Mouse (Mus musculus) cortical plate, adult 2 months (tissue): Measurements from ENCODE around the gene Ppfibp2. TPM values are rescaled to one million over a fixed set of nuclear protein-coding genes. Genes with fewer than 3 reads are reported as not detected.
A peak's percentile ranks its signal among the peaks of the same experiment; 100 is the strongest.

Source experiments
- H3K27ac ChIP-seq: fragments of 200-500 bp; 2 replicates; pipeline ENCODE4 v1.5.1; 2012; ENCODE audit warnings: low read length, control low read depth, inconsistent platforms; ENCODE audit not compliant: insufficient read depth
- H3K4me1 ChIP-seq: fragments of 200-500 bp; 2 replicates; pipeline ENCODE4 v1.6.1; 2011; ENCODE audit warnings: low read length; ENCODE audit not compliant: control insufficient read depth, insufficient read depth
- H3K4me3 ChIP-seq: fragments of 200-500 bp; 2 replicates; pipeline ENCODE4 v1.5.1; 2011; ENCODE audit warnings: mild to moderate bottlenecking, low read length, control low read depth; ENCODE audit not compliant: insufficient read depth
- CTCF ChIP-seq: fragments of 200-500 bp; IDR thresholded peaks from 2 replicates; pipeline ENCODE4 v1.5.1; 2011; ENCODE audit warnings: mild to moderate bottlenecking, control low read depth, low read length; ENCODE audit not compliant: insufficient read depth; ENCODE audit errors: extremely low read depth
- POLR2A ChIP-seq: fragments of 200-500 bp; IDR thresholded peaks from 2 replicates; pipeline ENCODE4 v1.6.1; 2011; ENCODE audit warnings: mild to moderate bottlenecking, low read length, control low read depth; ENCODE audit not compliant: insufficient read depth; ENCODE audit errors: extremely low read depth
- polyA plus RNA-seq: library from polyadenylated mRNA; depleted of rRNA; stranded (reverse); fragments of >200 nt; gene quantifications from 2 replicates; pipeline ENCODE4 v1.2.3, GENCODE M21; 2012

The Ppfibp2 gene
- polyA plus RNA-seq, 1 experiment, result 8.4 TPM

DNA sequence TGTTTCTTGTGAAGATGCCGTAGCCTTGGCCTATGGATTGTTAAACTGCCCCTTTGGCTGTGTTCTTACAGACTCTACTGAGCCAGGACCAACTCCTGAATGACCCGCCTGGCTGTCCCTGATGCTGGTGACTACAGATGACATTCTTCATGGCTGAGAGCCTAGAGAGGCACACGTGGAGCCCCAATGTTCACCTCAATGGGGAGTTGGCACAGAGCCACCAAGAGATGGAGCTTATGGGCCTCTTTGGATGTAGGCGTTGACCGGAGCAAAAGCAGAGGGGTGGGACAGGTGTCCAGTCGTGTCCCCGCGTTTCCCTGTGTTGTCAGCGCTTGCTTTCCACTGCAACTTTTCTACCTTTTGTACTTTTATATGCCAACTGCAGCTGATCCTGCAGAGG is 152.5 kb downstream of the Ppfibp2 start:
- H3K27ac ChIP-seq, result no peak overlapping the region
- TF ChIP-seq POLR2A (no peak), CTCF (no peak)
- no peaks in the 10 kb centered on the region for H3K4me1 ChIP-seq
- no peak overlapping the region for H3K4me3 ChIP-seq

DNA sequence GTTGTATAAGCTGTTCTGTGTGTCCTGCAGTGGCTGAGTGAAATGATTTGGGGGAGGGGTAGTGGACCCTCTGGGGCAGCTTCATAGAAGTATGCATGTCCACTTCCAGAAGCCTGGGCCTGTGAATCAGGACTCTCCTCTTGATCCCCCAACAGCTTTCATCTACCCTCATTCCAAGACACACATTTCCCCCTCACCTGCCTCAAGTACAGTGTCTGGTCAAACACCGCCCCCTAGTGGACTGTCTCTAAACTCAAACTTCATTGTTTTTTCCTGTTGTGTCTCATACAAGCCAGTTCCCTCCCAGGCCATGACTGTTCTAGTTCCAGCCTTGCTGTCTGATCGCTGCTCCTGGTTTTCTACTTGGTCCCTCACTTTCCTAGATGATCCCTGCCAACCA is 152.9 kb downstream of the Ppfibp2 start:
- TF ChIP-seq POLR2A (no peak), CTCF (peak; percentile 66)
- no peaks in the 10 kb centered on the region for H3K4me1 ChIP-seq
- no peak overlapping the region for H3K27ac ChIP-seq
- H3K4me3 ChIP-seq, result no peak overlapping the region

DNA sequence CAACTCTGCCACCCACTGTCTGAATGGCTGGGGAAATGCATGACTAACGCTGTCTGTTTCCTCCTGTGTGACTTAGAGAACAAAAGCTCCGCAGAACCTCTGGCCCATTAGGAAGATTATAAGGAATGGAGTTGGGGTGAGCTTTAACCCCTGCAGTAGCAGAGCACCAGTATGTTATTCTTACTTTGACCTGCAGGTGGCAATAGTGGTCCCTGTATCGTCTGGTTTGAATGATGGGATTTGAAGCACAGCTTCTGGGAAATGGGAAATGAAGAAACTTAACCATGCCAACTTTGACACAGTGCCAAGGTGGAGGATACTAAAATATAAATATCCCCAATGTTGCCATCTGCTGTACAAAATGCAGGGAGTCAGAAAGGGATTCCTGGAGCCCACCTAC is 154.3 kb downstream of the Ppfibp2 start:
- TF ChIP-seq POLR2A, result no peak
- TF ChIP-seq CTCF, result peak; percentile 60; the same call in 1 of the 2 replicates
- Histone ChIP-seq H3K27ac (no peak overlapping the region), H3K4me3 (no peak overlapping the region), H3K4me1 (no peaks in the 10 kb centered on the region)

DNA sequence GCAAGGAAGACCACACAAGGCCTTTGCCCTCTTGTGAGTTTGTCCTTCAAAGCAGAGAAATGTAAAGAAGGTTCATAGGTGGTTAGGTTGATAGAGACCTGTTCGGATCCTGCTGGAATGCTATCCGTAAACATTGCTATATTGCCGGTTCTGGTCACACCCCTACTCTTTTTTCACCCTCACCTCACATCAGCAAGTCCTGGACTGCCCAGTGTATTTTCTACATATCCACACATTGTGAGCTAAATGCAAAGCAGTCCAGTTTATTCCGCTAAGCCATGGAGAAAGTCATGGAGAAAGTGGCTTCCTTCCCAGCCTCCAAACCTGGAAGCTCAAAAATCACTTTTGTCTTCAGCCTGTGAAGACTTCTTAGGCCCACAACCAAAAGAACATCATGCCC is 154.7 kb downstream of the Ppfibp2 start:
- Histone ChIP-seq H3K4me3 (no peak overlapping the region), H3K27ac (no peak overlapping the region), H3K4me1 (no peaks in the 10 kb centered on the region)
- TF ChIP-seq CTCF (no peak), POLR2A (no peak)

DNA sequence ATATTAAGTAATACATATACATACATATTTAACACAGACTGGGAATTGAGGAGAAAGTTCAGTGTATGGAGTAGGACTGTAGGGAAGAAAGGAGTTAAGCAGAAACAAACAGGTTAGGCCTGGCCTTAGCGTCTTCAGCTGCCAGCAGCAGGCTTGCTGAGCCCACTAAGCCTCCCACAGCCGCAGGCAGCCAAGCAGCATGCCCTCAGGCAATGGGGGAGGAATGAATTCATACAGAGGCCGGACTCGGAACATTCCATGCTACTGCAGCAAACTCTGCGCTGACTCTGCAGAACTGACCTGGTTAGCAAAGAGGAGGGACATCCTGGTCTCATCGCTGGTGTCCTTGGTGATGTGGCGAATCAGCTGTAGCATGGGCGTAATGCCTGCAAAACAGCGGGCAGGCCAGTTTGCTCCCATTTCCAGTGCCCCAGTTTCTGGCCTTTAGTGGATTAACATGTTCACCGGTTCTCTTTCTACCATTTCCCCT is 157.1 kb downstream of the Ppfibp2 start:
- H3K27ac ChIP-seq, result no peak overlapping the region
- H3K4me1 ChIP-seq, result no peaks in the 10 kb centered on the region
- no peak for TF ChIP-seq CTCF
- TF ChIP-seq POLR2A, result no peak
- no peak overlapping the region for H3K4me3 ChIP-seq

DNA sequence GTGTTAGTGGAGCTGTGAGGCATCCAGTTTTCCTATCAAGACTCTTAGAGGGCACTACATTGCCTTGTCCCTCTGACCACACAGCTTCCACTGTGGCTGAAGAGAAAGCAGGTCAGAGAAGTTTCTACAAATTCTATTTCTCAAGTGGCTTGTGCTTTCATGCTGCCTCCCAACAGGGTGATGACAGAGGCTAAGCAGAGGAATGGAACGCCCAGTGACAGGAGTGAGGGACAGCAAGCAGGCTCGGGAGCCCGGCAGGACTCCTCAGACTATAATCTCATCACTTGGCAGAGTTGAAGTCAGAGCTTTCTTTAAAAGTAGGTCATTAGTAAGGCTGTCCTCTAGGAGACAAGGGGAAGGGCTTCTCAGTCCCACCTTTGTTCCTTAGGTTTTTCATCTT is 160.9 kb downstream of the Ppfibp2 start:
- Histone ChIP-seq H3K4me3 (no peak overlapping the region), H3K27ac (no peak overlapping the region), H3K4me1 (no peaks in the 10 kb centered on the region)
- TF ChIP-seq CTCF (no peak), POLR2A (no peak)

DNA sequence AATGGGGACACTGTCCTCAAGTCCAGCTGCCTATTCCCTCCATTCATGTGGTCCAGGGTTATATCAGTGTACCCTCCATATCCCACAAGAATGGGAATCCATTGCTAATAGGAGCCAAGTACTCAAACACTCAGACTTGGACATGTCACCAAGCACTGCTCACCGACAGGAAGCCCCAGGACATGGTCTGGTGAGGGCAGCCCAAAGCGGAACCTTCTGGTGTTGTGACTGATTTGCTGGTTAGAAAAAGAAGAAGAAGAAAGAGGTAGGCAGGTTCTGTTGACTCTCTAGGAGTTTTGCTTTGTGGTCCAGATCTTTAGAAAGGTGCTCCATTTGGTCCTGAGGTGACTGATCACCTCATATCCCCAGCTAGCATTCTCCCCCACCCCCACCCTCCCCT is 161.7 kb downstream of the Ppfibp2 start:
- no peaks in the 10 kb centered on the region for H3K4me1 ChIP-seq
- no peak overlapping the region for H3K4me3 ChIP-seq
- TF ChIP-seq POLR2A, result no peak
- no peak for TF ChIP-seq CTCF
- H3K27ac ChIP-seq, result no peak overlapping the region

DNA sequence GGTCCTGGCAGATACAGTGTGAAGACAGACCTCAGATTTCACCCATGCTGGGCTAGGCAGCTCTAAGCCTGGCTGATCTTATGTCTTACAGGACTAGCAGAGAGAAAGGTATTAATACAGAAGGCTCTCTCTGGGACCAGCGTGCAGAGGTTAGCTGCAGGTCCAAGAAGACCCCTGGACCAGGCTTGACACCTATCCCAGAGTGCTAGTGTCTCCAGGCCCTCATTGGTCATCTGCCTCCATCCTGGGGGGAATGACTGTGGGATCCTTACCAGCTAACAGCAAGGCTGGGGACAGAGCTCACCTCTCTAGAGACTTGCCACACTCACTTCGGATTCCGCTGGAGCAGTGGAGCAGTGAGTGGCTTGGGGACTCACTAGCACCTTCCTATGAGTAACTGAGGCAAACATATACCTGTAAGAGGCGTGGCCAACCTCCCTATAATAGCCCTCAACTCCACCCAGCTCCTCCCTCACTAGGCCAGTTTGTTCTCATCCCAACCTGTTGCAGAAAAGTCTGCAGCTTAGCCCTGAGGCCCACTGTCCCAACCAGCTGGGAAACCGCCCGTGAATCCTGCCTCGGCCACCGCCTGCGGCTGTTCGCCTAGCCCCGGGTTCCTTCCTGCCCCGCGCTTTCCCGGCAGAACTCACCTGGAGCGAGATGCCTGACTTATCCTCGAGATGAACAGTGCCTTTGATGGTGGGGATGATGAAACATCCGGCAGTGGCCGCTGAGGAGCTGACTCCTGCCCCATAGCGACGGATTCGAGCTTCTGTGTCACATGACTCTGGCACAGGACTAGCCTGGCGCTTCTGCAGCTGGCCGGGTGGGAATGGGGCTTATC is 162.5 kb downstream of the Ppfibp2 start, which contains the start of gene Cyb5r2:
Cyb5r2 (minus strand) TSS at position 725 of the 844 bp plus-strand sequence.
- H3K4me1 ChIP-seq, result no peaks in the 10 kb centered on the region
- TF ChIP-seq POLR2A (no peak), CTCF (no peak)
- H3K27ac ChIP-seq, result no peak within 1 kb of the TSS
- no peak within 1 kb of the TSS for H3K4me3 ChIP-seq

DNA sequence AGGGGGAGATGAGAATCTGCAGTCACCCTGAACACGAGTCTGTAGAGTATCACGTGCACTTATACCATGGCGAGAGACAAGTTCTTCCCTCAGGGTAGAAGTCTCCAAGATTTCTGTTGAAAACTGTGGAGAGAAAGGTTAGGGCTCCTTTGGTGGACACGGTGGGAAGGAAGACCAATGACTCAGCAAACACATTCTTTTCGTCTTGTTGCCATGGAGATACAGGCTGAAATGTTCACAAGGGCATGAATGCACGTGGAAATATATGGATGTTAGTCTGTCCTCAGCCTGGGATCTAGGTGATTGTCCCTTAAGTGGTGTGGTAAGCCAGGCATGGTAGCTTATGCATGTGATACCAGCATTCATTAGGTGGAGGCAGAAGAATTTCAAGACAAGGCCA is 175.8 kb downstream of the Ppfibp2 start:
- Histone ChIP-seq H3K4me3 (no peak overlapping the region), H3K27ac (no peak overlapping the region), H3K4me1 (no peaks in the 10 kb centered on the region)
- TF ChIP-seq CTCF (no peak), POLR2A (no peak)

DNA sequence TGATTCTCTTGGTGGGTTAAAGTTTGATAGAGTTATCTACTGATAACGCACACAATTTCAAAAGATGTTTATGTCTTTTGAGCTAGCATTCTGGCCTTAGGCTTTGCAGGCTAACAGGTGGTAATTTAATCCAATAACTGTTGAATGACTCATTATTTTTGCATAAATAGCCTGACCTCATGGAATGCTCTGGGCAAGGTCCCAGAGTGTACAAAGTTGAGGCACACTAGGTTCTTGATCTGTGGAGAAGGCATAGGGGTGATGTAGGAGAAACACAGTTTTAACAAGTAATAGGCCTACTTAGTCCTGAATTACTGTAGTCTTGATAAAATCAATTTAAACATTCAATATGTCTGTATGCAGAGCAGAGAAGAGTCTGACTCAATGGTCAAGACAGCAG is 183.2 kb downstream of the Ppfibp2 start:
- Histone ChIP-seq H3K27ac (no peak overlapping the region), H3K4me1 (no peaks in the 10 kb centered on the region), H3K4me3 (no peak overlapping the region)
- TF ChIP-seq CTCF (no peak), POLR2A (no peak)
